Mouse (Mus musculus) thymus, adult 2 months (tissue): ENCODE results near the gene Mark3. TPM values are rescaled to one million over a fixed set of nuclear protein-coding genes. Genes with fewer than 3 reads are reported as not detected.

Source experiments
- DNase-seq: peaks from one replicate; pipeline ENCODE4 v3.0.0; 2021
- H3K27ac ChIP-seq: fragments of 200-500 bp; 2 replicates; pipeline ENCODE4 v1.5.1; 2012; ENCODE audit warnings: low read length, control low read depth; ENCODE audit not compliant: control insufficient read depth, insufficient read depth
- H3K27me3 ChIP-seq: fragments of 200-500 bp; 2 replicates; pipeline ENCODE4 v1.6.1; 2012; ENCODE audit warnings: mild to moderate bottlenecking, low read length, moderate library complexity, mixed read lengths; ENCODE audit not compliant: control insufficient read depth, insufficient read depth
- H3K36me3 ChIP-seq: fragments of 200-500 bp; 2 replicates; pipeline ENCODE4 v1.6.1; 2012; ENCODE audit warnings: mild to moderate bottlenecking, low read length, moderate library complexity; ENCODE audit not compliant: control insufficient read depth, insufficient read depth
- H3K4me1 ChIP-seq: fragments of 200-500 bp; replicated peaks from 2 replicates; pipeline ENCODE4 v1.6.1; 2012; ENCODE audit warnings: low read length; ENCODE audit not compliant: control insufficient read depth, insufficient read depth
- H3K4me3 ChIP-seq: fragments of 200-500 bp; 2 replicates; pipeline ENCODE4 v1.5.1; 2012; ENCODE audit warnings: mild to moderate bottlenecking, low read length, control low read depth, moderate library complexity; ENCODE audit not compliant: control insufficient read depth, insufficient read depth
- CTCF ChIP-seq: fragments of 200-500 bp; IDR thresholded peaks from 2 replicates; pipeline ENCODE4 v1.5.1; 2012; ENCODE audit warnings: mild to moderate bottlenecking, control low read depth, low read length, moderate library complexity, borderline replicate concordance; ENCODE audit not compliant: control insufficient read depth, poor library complexity, insufficient read depth; ENCODE audit errors: extremely low read depth
- POLR2A ChIP-seq: fragments of 200-500 bp; IDR thresholded peaks from 2 replicates; pipeline ENCODE4 v1.6.1; 2012; ENCODE audit warnings: mild to moderate bottlenecking, low read length, control low read depth, moderate library complexity; ENCODE audit not compliant: control insufficient read depth, poor library complexity, insufficient read depth; ENCODE audit errors: extremely low read depth
- WGBS: fragments of 180-500 bp; shearing (Covaris S2); methylation state at CpG from one replicate; pipeline ENCODE4 v1.1.7; 2018; 5-methylcytosine and 5-hydroxymethylcytosine counted together
- polyA plus RNA-seq: library from polyadenylated mRNA; depleted of rRNA; stranded (reverse); fragments of >200 nt; gene quantifications from 2 replicates; pipeline ENCODE4 v1.2.3, GENCODE M21; 2012

Mark3 gene
- polyA plus RNA-seq, 1 experiment = 45.9 TPM

GRCm38 (mm10) chr12:111682806-111683205, 108.5 kb downstream of the Mark3 start:
- 90% methylated on average over 5 of the region's 5 CpGs for WGBS
- Histone ChIP-seq H3K27ac (no peak overlapping the region), H3K4me1 (peaks cover 11% of the 10 kb centered on the region)

GRCm38 (mm10) chr12:111686390-111686789, 112.1 kb downstream of the Mark3 start:
- H3K4me3 ChIP-seq = no peak overlapping the region
- H3K27ac ChIP-seq = no peak overlapping the region
- DNase-seq = no peak
- 83% methylated on average over 4 of the region's 4 CpGs for WGBS
- H3K36me3 ChIP-seq = no peaks in the 10 kb centered on the region
- no peaks in the 10 kb centered on the region for H3K27me3 ChIP-seq
- TF ChIP-seq POLR2A (no peak), CTCF (no peak)
- peaks cover 16% of the 10 kb centered on the region for H3K4me1 ChIP-seq

More at GRCm38 (mm10) chr12:111682806-111683205, 108.5 kb downstream of the Mark3 start:
- no peak for TF ChIP-seq POLR2A
- no peak for TF ChIP-seq CTCF
- no peak for DNase-seq
- Histone ChIP-seq H3K27me3 (no peaks in the 10 kb centered on the region), H3K4me3 (no peak overlapping the region), H3K36me3 (no peaks in the 10 kb centered on the region)

DNA sequence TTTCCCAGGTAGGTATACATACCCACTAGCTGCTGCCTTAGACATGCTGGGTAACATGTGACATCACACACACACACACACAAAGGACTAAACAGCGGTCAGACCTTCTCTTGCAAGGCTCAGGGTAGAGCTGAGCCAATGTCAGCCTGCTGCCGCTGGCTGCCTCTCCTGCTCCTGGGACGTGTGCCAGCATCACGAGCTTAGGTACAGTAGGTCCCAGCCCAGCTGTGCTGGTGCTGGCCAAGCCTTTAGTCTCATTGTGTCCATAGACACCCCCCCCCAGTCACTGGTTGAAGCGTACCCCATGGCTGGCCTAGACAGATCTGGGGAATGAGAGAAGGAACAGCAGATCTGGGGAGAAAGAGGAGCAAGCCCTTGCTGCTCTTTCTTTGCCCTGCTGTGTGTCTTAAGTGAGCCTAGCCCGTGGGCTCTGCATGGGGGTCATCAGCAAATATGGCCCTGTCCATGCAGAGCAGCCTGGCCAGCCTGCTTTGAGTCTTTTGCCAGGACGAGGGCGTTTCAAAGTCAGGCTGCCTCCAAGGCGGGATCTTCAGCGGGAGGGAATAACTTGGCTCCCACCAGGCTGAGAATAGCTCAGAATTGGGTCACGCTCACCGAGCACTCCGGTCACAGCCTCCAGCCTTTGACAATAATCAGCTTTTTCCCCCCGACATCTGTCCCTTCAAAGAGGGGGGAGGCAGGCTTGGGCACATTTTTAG, 113.2 kb downstream of the Mark3 start:
- no peak overlapping the region for H3K4me3 ChIP-seq
- 77% methylated on average over 14 of the region's 14 CpGs for WGBS
- DNase-seq = no peak
- H3K27ac ChIP-seq = no peak overlapping the region
- no peaks in the 10 kb centered on the region for H3K36me3 ChIP-seq
- no peaks in the 10 kb centered on the region for H3K27me3 ChIP-seq
- no peak for TF ChIP-seq POLR2A
- no peak for TF ChIP-seq CTCF
- H3K4me1 ChIP-seq = peaks cover 27% of the 10 kb centered on the region

GRCm38 (mm10) chr12:111688069-111688428, 113.7 kb downstream of the Mark3 start:
- Histone ChIP-seq H3K4me3 (no peak overlapping the region), H3K27me3 (no peaks in the 10 kb centered on the region), H3K36me3 (no peaks in the 10 kb centered on the region), H3K27ac (no peak overlapping the region), H3K4me1 (peaks cover 32% of the 10 kb centered on the region)
- WGBS = 71% methylated on average over 2 of the region's 2 CpGs
- DNase-seq = no peak
- no peak for TF ChIP-seq CTCF
- TF ChIP-seq POLR2A = no peak

GRCm38 (mm10) chr12:111689426-111689825, 115.1 kb downstream of the Mark3 start:
- Histone ChIP-seq H3K27ac (no peak overlapping the region), H3K36me3 (no peaks in the 10 kb centered on the region), H3K4me1 (peaks cover 46% of the 10 kb centered on the region), H3K4me3 (no peak overlapping the region), H3K27me3 (no peaks in the 10 kb centered on the region)
- DNase-seq = no peak
- TF ChIP-seq POLR2A (no peak), CTCF (no peak)
- 93% methylated on average over 11 of the region's 11 CpGs for WGBS

DNA sequence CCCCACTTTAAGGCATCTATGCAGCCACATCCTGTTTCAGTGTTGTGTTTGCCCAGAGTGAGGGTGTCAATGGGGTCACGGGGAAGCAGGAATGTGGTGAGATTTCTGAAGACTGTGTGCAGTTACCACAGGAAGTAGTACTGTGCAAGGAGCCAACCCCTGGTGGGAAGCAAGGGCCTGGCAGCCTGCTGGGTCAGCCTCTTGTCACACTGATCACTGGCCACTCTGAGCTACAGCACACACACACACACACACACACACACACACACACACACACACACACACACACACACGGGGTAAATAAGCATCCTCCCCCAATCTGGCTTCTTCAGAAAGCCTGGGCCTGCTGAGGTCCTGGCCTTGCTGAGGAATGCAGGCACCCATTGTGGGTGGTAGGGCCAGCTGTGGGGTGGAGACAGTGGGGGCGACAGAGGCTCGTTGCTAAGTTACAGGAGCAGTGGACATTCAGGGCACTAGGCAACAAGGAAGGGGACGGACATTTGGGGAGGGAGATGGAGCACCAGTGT, 117.1 kb downstream of the Mark3 start:
- H3K4me3 ChIP-seq = no peak overlapping the region
- H3K36me3 ChIP-seq = no peaks in the 10 kb centered on the region
- 35% methylated on average over 5 of the region's 5 CpGs for WGBS
- peak overlapping the region; percentile 77 for H3K27ac ChIP-seq
- no peaks in the 10 kb centered on the region for H3K27me3 ChIP-seq
- peak; percentile 58 for DNase-seq
- peaks cover 64% of the 10 kb centered on the region for H3K4me1 ChIP-seq
- TF ChIP-seq CTCF = peak; percentile 41; the same call in 1 of the 2 replicates
- no peak for TF ChIP-seq POLR2A
